ENCODE assay signal across 17 mouse cellular contexts in genomic region chr8:85074167-85074566, GRCm38 (mm10). TPM values are rescaled to one million over a fixed set of nuclear protein-coding genes. Genes with fewer than 3 reads are reported as not detected.
"Had no signal": no experiment of that assay in that cellular context is flagged by ENCODE, and none has a peak within 500 bp of the region (broad histone marks: within the 10 kb centered on the region; RNA-seq: fewer than 3 reads in every experiment).

No protein-coding gene starts in this region.

- H3K4me2 ChIP-seq: kidney, embryonic 15.5 days; limb, embryonic 13.5 days; lung, embryonic 15.5 days; neural tube, embryonic 12.5 days had no signal

- H3K27me3 ChIP-seq: kidney, embryonic 15.5 days; limb, embryonic 13.5 days; lung, embryonic 15.5 days; neural tube, embryonic 12.5 days had no signal

- DNase-seq: kidney, adult 2 months; kidney, postnatal 14 days; left cerebral cortex, postnatal 4 days; lung, postnatal 14 days; midbrain, embryonic 14.5 days; right cerebral cortex, postnatal 4 days; spleen, adult 18-20 months; thymus, adult 18-20 months; thymus, postnatal 14 days had no signal

- H3K4me3 ChIP-seq: kidney, embryonic 15.5 days; limb, embryonic 13.5 days; lung, embryonic 15.5 days; neural tube, embryonic 12.5 days had no signal

- ATAC-seq: intestine, embryonic 16.5 days had no signal

- H3K9me3 ChIP-seq: kidney, embryonic 15.5 days; limb, embryonic 13.5 days; lung, embryonic 15.5 days; neural tube, embryonic 12.5 days had no signal

- H3K27ac ChIP-seq: kidney, embryonic 15.5 days; limb, embryonic 13.5 days; liver, embryonic 14.5 days; lung, embryonic 15.5 days; macrophage; neural tube, embryonic 12.5 days had no signal

- H3K9ac ChIP-seq: kidney, embryonic 15.5 days; limb, embryonic 13.5 days; liver, embryonic 14.5 days; lung, embryonic 15.5 days; neural tube, embryonic 12.5 days had no signal

RNA-seq across cellular contexts. Expression of gene Gm5741, which starts 6.4 kb away (rescaled TPM):
- polyA plus RNA-seq: intestine, embryonic 16.5 days; lung, embryonic 15.5 days; macrophage; neural tube, embryonic 12.5 days; stomach, embryonic 14.5 days had no signal
